Mouse (Mus musculus) cerebellum, adult 2 months (tissue): ENCODE results near the gene Myg1. TPM values are rescaled to one million over a fixed set of nuclear protein-coding genes. Genes with fewer than 3 reads are reported as not detected.

Experiments
- DNase-seq, 2 experiments: peaks; one replicate each; pipeline ENCODE4 v3.0.0; 2021
- H3K27ac ChIP-seq: fragments of 200-500 bp; 2 replicates; pipeline ENCODE4 v1.5.1; 2012; ENCODE audit warnings: low read length, control low read depth, inconsistent platforms; ENCODE audit not compliant: insufficient read depth
- H3K27me3 ChIP-seq: fragments of 200-500 bp; 2 replicates; pipeline ENCODE4 v1.6.1; 2012; ENCODE audit warnings: inconsistent platforms, mild to moderate bottlenecking, low read length, moderate library complexity; ENCODE audit not compliant: control insufficient read depth, insufficient read depth
- H3K4me1 ChIP-seq: fragments of 200-500 bp; 2 replicates; pipeline ENCODE4 v1.6.1; 2011; ENCODE audit warnings: low read length; ENCODE audit not compliant: control insufficient read depth, insufficient read depth
- H3K4me3 ChIP-seq: fragments of 200-500 bp; replicated peaks from 2 replicates; pipeline ENCODE3; 2011; ENCODE audit warnings: mild to moderate bottlenecking, low read depth, low read length, control low read depth; ENCODE audit not compliant: insufficient read depth
- CTCF ChIP-seq: fragments of 200-500 bp; IDR thresholded peaks from 2 replicates; pipeline ENCODE4 v1.5.1; 2011; ENCODE audit warnings: low read depth, mild to moderate bottlenecking, control low read depth, low read length, moderate library complexity, borderline replicate concordance; ENCODE audit not compliant: insufficient read depth
- POLR2A ChIP-seq: fragments of 200-500 bp; IDR thresholded peaks from 2 replicates; pipeline ENCODE4 v1.6.1; 2011; ENCODE audit warnings: low read length, control low read depth, borderline replicate concordance; ENCODE audit not compliant: insufficient read depth
- WGBS: fragments of 180-500 bp; shearing (Covaris S2); methylation state at CpG from one replicate; pipeline ENCODE4 v1.1.7; 2018; 5-methylcytosine and 5-hydroxymethylcytosine counted together
- polyA plus RNA-seq: library from polyadenylated mRNA; depleted of rRNA; stranded (reverse); fragments of >200 nt; gene quantifications from 2 replicates; pipeline ENCODE4 v1.2.3, GENCODE M21; 2012; rRNA removed

Gene Myg1
- 106 and 110 TPM in 2 replicates for polyA plus RNA-seq

GRCm38 (mm10) chr15:102331610-102332015 is at the start of gene Myg1:
Gene Myg1, plus strand, starts transcription at chr15:102331709.
- Histone ChIP-seq H3K4me1 (peaks cover 8% of the 10 kb centered on the region), H3K27ac (no peak within 1 kb of the TSS), H3K4me3 (peak within 1 kb of the TSS; percentile 94), H3K27me3 (no peaks in the 10 kb centered on the region)
- DNase-seq, result peak; percentile 82 to 83
- under 1% methylated on average over 30 of the region's 30 CpGs for WGBS
- TF ChIP-seq CTCF (no peak), POLR2A (peak; percentile 72; the same call in 1 of the 2 replicates)

DNA sequence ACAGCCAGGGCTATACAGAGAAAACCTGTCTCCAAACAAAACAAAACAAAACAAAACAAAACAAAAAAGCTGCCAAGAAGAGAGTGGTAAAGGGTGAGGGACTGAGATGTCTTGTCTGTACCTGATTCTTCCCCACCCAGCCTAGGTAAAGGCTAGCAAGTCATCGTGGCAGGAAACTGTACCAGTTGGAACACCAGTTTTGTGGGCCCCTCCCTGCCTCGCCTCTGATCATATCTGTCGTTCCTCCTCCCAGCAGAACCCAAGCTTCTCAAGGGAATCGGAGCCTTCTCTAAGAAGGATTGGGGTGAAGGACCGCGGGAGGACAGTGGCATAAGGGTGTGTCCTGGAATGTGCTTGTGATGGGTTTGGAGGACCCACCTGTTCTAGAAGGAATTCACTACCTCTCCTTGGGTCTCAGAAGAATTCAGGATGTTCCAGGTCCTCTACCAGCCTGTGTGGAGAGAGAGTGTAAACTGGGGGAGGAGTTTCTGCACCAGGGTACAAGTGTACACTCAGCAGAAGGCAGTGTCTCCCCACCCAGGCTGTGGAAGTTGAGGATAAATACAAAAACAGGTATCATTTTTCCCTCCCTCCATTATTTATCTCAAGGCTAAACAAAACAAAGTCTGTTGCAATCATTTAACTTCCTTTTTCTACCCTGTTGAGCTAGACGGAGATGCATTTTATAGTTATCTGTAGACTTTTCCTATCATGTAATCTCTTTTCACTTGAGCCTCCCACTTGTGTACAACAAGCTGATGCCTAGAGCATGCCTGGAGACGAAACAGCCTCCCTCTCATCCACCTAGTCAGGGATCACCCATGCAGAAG is 48.8 kb upstream of the Myg1 start:
- Histone ChIP-seq H3K4me3 (no peak overlapping the region), H3K4me1 (peaks cover 8% of the 10 kb centered on the region; the same call in 1 of the 2 replicates), H3K27me3 (no peaks in the 10 kb centered on the region), H3K27ac (no peak overlapping the region)
- DNase-seq, result no peak
- WGBS, result 79% methylated on average over 8 of the region's 8 CpGs
- TF ChIP-seq CTCF, result no peak
- no peak for TF ChIP-seq POLR2A

DNA sequence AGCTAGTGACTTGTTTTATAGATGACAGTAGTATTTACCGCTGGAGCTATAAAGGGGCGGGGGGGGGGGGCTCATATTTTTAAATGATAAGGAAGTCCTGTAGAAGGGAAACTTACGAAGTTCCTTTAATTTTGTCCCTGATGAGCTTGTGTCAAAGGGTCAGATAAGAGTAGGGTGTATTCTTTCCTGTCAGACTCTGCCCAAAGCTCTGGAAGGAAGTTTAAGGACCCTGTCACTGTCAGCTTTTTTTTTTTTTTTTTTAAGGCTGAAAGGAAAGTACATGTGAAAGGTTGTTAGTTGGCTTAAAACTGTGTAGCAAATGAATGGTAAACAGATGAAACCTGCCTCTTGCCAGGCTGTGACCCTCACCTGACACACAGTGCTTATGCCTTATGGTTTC is 47.9 kb upstream of the Myg1 start:
- DNase-seq, result no peak
- Histone ChIP-seq H3K27me3 (no peaks in the 10 kb centered on the region), H3K4me1 (peaks cover 8% of the 10 kb centered on the region; the same call in 1 of the 2 replicates), H3K4me3 (no peak overlapping the region), H3K27ac (no peak overlapping the region)
- 85% methylated on average over 3 of the region's 3 CpGs for WGBS
- no peak for TF ChIP-seq CTCF
- no peak for TF ChIP-seq POLR2A

DNA sequence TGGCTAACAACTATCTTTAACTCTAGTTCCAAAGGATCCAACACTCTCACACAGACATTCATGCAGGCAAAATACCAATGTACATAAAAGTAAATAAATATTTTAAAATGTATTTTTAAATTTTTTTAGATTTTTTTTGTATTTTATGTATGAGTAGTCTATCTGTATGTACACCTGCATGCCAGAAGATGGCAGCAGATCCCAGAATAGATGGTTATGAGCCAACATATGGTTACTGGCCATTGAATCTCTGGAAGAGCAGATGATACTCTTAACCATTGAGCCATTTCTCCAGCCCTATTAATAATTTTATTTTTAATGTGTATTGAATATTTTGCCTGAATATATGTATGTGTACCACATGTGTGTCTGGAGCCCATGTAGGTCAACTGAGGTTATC is 44.1 kb upstream of the Myg1 start:
- TF ChIP-seq POLR2A, result no peak
- peak; percentile 46; the same call in 1 of the 2 replicates for TF ChIP-seq CTCF
- H3K4me3 ChIP-seq, result no peak overlapping the region
- no peak overlapping the region for H3K27ac ChIP-seq
- H3K4me1 ChIP-seq, result no peaks in the 10 kb centered on the region
- H3K27me3 ChIP-seq, result no peaks in the 10 kb centered on the region
- DNase-seq, result peak in 1 of 2 experiments; percentile 42

- H3K27me3 ChIP-seq, result no peaks in the 10 kb centered on the region
- H3K27ac ChIP-seq, result no peak within 1 kb of the TSS
- peak; percentile 92 to 93 for DNase-seq
- no peak for TF ChIP-seq CTCF
- peak; percentile 82; the same call in 1 of the 2 replicates for TF ChIP-seq POLR2A
- 6% methylated on average over 25 of the region's 25 CpGs for WGBS
- no peaks in the 10 kb centered on the region for H3K4me1 ChIP-seq
- peak within 1 kb of the TSS; percentile 70 for H3K4me3 ChIP-seq
Measured at GRCm38 (mm10) chr15:102295633-102296367, 35.7 kb upstream of the Myg1 start, which contains the start of gene Espl1. Gene Espl1, plus strand, starts transcription at chr15:102296266.

DNA sequence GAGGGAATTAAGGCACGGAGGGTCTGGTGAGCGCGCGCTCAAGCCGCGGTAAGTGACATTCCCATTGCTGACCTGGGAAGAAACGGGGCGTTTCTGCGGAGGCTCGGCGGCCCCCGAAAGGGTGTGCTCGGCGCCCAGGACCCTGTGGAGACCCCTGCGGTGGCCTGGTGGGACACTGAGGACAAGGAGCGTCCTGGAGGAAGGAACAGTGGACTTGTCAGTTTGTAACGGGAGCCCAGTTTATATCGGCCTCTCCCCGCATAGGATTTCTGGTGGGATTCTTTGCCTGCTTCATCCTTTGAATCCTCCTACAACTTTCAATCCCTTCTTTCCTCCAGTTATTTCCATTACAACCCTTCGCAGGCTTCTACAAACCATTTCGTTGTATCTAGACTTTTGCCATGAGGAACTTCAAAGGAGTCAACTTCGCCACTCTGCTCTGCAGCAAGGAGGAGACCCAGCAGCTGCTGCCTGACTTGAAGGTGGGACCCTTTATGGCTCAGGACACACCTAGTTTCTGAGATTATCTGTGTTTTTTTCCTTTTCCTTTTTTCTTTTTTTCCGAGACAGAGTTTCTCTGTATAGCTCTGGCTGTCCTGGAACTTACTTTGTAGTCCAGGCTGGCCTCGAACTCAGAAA is 35.0 kb upstream of the Myg1 start:
- DNase-seq, result no peak
- TF ChIP-seq CTCF (no peak), POLR2A (no peak)
- Histone ChIP-seq H3K27ac (no peak overlapping the region), H3K27me3 (no peaks in the 10 kb centered on the region), H3K4me1 (no peaks in the 10 kb centered on the region), H3K4me3 (peak overlapping the region; percentile 70)
- WGBS, result 5% methylated on average over 24 of the region's 24 CpGs

DNA sequence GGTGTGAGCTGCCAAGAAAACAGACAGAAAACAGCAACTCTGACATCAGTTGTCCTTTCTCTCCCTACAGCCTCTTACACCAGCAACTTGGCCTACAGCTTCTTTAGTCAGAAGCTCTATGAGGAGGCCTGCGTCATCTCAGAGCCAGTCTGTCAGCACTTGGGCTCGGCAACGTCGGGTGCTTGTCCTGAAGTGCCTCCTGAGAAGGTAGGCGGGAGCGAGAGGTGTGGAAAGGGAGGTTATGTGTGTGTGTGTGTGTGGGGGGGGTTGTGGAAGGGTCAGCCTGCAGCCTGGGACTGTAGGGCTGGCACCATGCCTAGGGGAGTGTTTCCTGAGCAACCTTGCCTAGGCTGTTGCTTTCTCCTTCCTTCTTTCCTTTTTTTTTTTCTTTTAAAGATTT is 29.0 kb upstream of the Myg1 start:
- H3K4me3 ChIP-seq, result no peak overlapping the region
- no peaks in the 10 kb centered on the region for H3K27me3 ChIP-seq
- 84% methylated on average over 6 of the region's 6 CpGs for WGBS
- no peak overlapping the region for H3K27ac ChIP-seq
- no peak for DNase-seq
- H3K4me1 ChIP-seq, result no peaks in the 10 kb centered on the region
- TF ChIP-seq CTCF (no peak), POLR2A (no peak)

DNA sequence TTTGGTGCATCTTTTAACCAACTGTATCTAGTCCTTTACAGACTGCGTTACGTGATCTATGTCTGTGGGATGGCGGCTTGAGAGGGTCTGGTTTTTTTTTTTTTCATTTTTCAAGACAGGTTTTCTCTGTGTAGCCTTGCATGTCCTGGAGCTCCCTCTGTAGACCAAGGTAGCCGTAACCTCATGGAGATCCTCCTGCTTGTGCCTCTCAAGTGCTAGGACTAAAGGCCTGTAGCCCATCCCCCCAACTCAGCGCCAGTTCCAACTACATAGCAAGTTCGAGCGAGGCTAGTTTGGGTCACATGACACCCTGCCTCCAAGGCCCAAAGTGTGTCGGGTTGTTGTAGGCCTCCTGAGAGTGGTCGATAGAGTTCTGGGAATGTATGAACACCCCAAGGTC is 22.8 kb upstream of the Myg1 start:
- TF ChIP-seq CTCF (no peak), POLR2A (no peak)
- Histone ChIP-seq H3K27me3 (no peaks in the 10 kb centered on the region), H3K4me3 (no peak overlapping the region), H3K4me1 (no peaks in the 10 kb centered on the region), H3K27ac (no peak overlapping the region)
- 82% methylated on average over 9 of the region's 9 CpGs for WGBS
- no peak for DNase-seq
